Comparison of ENCODE assay signal across 8 mouse cellular contexts in genomic region chr7:25105411-25106160, GRCm38 (mm10). TPM values are rescaled to one million over a fixed set of nuclear protein-coding genes. Genes with fewer than 3 reads are reported as not detected.
DNase-seq lines count a peak whose midpoint lies in the region; ATAC-seq and TF ChIP-seq lines count a peak whose summit lies in the region.

No protein-coding gene starts in this region.

- DNase-seq in urinary bladder, postnatal 14 days (ENCODE audit: low spot score) = peak; percentile 68
- DNase-seq in urinary bladder, postnatal 10 days (ENCODE audit: low spot score) = no peak
- DNase-seq in cerebellum, postnatal 10 days = peak; percentile 93 to 96
- DNase-seq in frontal cortex, postnatal 36 days (ENCODE audit: low spot score in 2 of 2) = peak; percentile 81 to 89
- peak; percentile 93 for DNase-seq in hindbrain, postnatal 0 days (ENCODE audit: low spot score)
- peak; percentile 88 for DNase-seq in left cerebral cortex, postnatal 4 days
- peak; percentile 92 for DNase-seq in midbrain, postnatal 0 days (ENCODE audit: low spot score)
- DNase-seq in spleen, postnatal 10 days (ENCODE audit: low spot score in 2 of 2) = peak; percentile 76 to 88

- H3K4me1 ChIP-seq in hindbrain, postnatal 0 days (ENCODE audit: insufficient read depth, low read length) = no peaks in the 10 kb centered on the region
- H3K4me1 ChIP-seq in midbrain, postnatal 0 days (ENCODE audit: insufficient read depth, low read length) = no peaks in the 10 kb centered on the region

- intact Hi-C loops in left cerebral cortex, postnatal 4 days (cut with DNase I) = loop anchor here (2.0 kb wide), 1 partner anchor 75 kb away; no protein-coding TSS in a partner anchor

- peak; percentile 76 for ATAC-seq in hindbrain, postnatal 0 days
- ATAC-seq in midbrain, postnatal 0 days (ENCODE audit: low FRiP score) = peak; percentile 68

- TF ChIP-seq CTCF in hindbrain, postnatal 0 days (IDR thresholded peaks at IDR 0.05; ENCODE audit: low read depth) = peak; percentile 95
- TF ChIP-seq CTCF in midbrain, postnatal 0 days (IDR thresholded peaks at IDR 0.05) = peak; percentile 98

- 11% methylated on average over 17 of the region's 17 CpGs for WGBS in hindbrain, postnatal 0 days
- WGBS in midbrain, postnatal 0 days = 15% methylated on average over 17 of the region's 17 CpGs

- no peak overlapping the region for H3K4me2 ChIP-seq in hindbrain, postnatal 0 days (ENCODE audit: low read depth, low read length)
- no peak overlapping the region for H3K4me2 ChIP-seq in midbrain, postnatal 0 days (ENCODE audit: low read depth, low read length, poor library complexity, severe bottlenecking)

- no peak overlapping the region for H3K4me3 ChIP-seq in hindbrain, postnatal 0 days (ENCODE audit: low read length)
- H3K4me3 ChIP-seq in midbrain, postnatal 0 days (ENCODE audit: low read depth, low read length) = no peak overlapping the region

- H3K27ac ChIP-seq in hindbrain, postnatal 0 days = peak overlapping the region; percentile 64
- peak overlapping the region; percentile 44; the same call in 1 of the 2 replicates for H3K27ac ChIP-seq in midbrain, postnatal 0 days (ENCODE audit: low read depth, low read length)

- H3K27me3 ChIP-seq in hindbrain, postnatal 0 days (ENCODE audit: insufficient read depth, low read length) = no peaks in the 10 kb centered on the region
- no peaks in the 10 kb centered on the region for H3K27me3 ChIP-seq in midbrain, postnatal 0 days (ENCODE audit: insufficient read depth, low read length)

- H3K36me3 ChIP-seq in hindbrain, postnatal 0 days (ENCODE audit: insufficient read depth, low read length) = no peaks in the 10 kb centered on the region
- H3K36me3 ChIP-seq in midbrain, postnatal 0 days (ENCODE audit: insufficient read depth, low read length) = no peaks in the 10 kb centered on the region

- H3K9ac ChIP-seq in hindbrain, postnatal 0 days (replicated peaks; ENCODE audit: low read length) = no peak overlapping the region
- no peak overlapping the region for H3K9ac ChIP-seq in midbrain, postnatal 0 days (replicated peaks; ENCODE audit: low read length, poor library complexity, severe bottlenecking)

- no peaks in the 10 kb centered on the region for H3K9me3 ChIP-seq in hindbrain, postnatal 0 days (ENCODE audit: low read length)
- no peaks in the 10 kb centered on the region for H3K9me3 ChIP-seq in midbrain, postnatal 0 days (ENCODE audit: low read length)

RNA-seq across cellular contexts. Expression of gene Zfp574, which starts 33.2 kb away (rescaled TPM):
- 38.4 and 40.4 TPM in 2 replicates for total RNA-seq in hindbrain, postnatal 0 days (2014; rRNA removed)
- 23.7 and 26.3 TPM in 2 replicates for polyA plus RNA-seq in hindbrain, postnatal 0 days (2015; fragmentation: Nextera tagmentation; extraction: Ambion mirVana)
- total RNA-seq in left cerebral cortex, postnatal 4 days (2021) = 10 to 100 TPM; 25.2 to 26.9 TPM
- total RNA-seq in midbrain, postnatal 0 days (2014; rRNA removed) = 37.4 and 38.0 TPM in 2 replicates
- polyA plus RNA-seq in midbrain, postnatal 0 days (2015; fragmentation: Nextera tagmentation; extraction: Ambion mirVana) = 30.9 and 31.9 TPM in 2 replicates

RNA-seq across cellular contexts. Expression of gene Grik5, which starts 33.4 kb away (rescaled TPM):
- 141 and 142 TPM in 2 replicates for total RNA-seq in hindbrain, postnatal 0 days (2014; rRNA removed)
- polyA plus RNA-seq in hindbrain, postnatal 0 days (2015; fragmentation: Nextera tagmentation; extraction: Ambion mirVana) = 14.6 and 14.8 TPM in 2 replicates
- 100 to 1,000 TPM; 204 to 219 TPM for total RNA-seq in left cerebral cortex, postnatal 4 days (2021)
- 153 and 161 TPM in 2 replicates for total RNA-seq in midbrain, postnatal 0 days (2014; rRNA removed)
- 15.7 and 18.6 TPM in 2 replicates for polyA plus RNA-seq in midbrain, postnatal 0 days (2015; fragmentation: Nextera tagmentation; extraction: Ambion mirVana)
